Mouse (Mus musculus) bone marrow macrophage, adult 2 months (primary cell): Measurements from ENCODE around the gene Pcca.

Experiments used
- CTCF ChIP-seq: IDR thresholded peaks from 2 replicates; pipeline ENCODE4 v1.5.1; 2012; ENCODE audit warnings: low read depth, mild to moderate bottlenecking, low read length, moderate library complexity
- POLR2A ChIP-seq: IDR thresholded peaks from 2 replicates; pipeline ENCODE4 v1.6.1; 2012; ENCODE audit warnings: mild to moderate bottlenecking, low read depth, low read length, borderline replicate concordance

GRCm38 (mm10) chr14:122730921-122731551, 196.9 kb downstream of the Pcca start:
- TF ChIP-seq CTCF, result no peak
- no peak for TF ChIP-seq POLR2A
